Mouse (Mus musculus): ENCODE results near the gene Olfr530.

The Olfr530 gene

DNA sequence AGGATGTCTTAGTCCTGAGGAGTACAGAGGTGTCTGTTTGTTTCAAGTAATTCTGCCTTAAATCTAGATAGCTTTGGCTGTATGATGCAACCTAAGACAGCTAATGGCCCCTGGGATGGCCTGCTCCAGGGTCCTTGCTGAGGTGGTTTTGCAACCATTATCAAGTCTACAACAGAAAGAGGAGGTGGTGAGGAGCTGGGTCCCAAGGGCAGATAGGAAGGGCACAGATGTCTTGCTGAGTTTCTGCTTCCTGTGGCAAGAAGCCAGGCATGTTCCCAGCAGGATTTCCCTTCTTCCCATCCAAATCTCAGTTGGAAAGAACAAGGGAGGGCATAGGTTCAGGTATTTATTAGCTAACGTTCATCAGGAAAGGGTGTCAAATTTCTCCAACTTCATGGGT lies at the start of gene Olfr530:
TSS of gene Olfr530 (minus strand) at position 101 of the 400 bp plus-strand sequence.
- no peak for DNase-seq (ENCODE audit: low read depth, low spot score)

DNA sequence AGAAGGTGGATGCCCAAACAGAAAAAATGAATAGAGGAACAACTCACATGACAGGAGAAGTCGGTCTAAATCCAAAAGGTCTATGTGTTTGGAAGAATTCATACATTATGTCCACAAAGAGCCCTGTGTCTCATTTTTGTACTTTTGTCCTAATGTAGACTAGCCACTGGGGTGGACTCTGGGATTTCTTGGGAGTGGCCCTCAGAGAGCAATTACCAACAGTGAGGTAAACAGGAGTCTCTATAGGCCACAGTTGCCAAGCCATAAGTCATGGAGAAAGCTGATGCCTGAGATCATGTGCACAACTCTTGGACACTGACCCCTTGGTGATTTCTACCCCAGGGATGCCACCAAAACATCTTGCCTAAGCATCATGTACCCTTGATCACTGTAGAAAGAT lies 45.4 kb upstream of the Olfr530 start, which contains the start of gene Olfr532:
TSS of gene Olfr532 (minus strand) at position 101 of the 400 bp plus-strand sequence.
- no peak for DNase-seq (ENCODE audit: low read depth, low spot score)

DNA sequence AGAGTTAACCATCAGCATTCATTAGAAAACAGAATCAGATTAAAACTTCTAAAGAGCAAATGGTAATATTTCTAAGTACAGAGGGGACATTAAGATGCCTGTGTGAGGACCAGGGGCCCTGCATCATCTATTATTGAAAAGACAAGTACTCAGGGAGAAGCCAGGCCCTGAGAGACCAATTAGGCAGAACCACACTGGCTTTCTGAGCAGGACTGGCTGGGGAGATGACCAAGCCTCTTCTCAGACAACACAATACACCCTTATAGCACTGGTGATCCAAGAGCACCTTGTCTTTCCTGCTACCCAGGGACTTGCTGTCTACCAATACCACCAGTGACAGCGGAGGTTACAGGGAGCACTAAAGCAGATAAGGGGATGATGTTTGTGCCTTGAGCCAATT lies 26.7 kb upstream of the Olfr530 start, which contains the start of gene Olfr531:
TSS of gene Olfr531 (minus strand) at position 101 of the 400 bp plus-strand sequence.
- DNase-seq (ENCODE audit: low read depth, low spot score): no peak

DNA sequence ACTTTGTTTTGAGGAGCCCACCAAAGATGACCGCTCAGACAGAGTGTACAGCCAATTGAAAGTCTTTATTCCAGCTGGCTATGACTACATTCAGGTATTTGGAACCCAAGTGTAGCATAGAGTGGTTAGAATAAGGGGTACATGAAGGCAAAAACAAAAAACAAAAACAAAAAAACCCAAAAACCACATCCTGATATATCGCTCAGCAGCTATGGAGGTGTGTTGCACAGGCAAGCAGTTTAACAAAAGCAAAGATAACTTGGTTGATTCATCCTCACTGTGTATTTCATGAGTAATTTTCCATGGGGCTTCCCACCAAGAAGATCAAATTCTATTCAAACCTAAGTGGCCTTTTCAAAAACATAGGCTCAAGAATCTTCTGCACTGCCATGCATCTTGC lies 780 bp upstream of the Olfr530 start:
- peak; percentile 14 for DNase-seq (ENCODE audit: low read depth, low spot score)

DNA sequence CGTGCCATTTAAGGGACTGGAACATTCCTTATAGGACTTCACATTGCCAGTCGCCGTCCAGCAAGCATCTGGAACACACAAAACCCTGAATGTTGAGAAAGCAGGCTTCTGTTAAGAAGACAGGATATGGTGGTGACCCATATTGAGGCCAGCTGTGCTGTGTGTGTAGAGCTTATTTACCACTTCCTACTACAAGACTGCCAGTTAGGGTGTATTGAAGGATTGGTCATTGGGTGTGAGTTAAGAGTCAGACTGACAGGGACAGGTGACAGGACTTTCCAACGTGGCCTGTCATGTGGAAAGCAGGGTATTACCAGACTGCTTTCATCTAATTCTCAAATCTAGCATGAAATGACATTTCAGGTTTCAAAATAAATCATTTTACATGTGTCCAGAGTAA lies 1.8 kb downstream of the Olfr530 start:
- peak; percentile 38 for DNase-seq (ENCODE audit: low read depth, low spot score)

DNA sequence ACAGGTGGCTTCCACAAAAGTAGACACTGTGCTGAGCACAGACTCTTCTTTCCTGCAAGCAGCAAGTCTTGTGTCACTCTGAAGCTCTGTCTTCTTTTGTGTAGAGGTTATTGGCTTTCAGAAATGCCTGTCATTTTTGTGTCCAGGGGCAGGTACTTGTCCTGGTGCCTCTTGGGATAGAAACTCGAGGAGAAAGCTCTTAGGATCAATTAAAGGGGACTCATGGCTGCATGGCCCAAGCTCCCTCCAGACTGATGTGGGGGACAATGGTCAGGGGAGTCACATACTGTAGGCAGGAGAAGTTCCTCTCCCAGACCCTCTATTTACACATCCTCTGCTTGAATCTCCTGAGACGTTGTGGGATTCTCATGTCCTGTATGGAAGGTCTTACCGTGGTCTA lies 14.6 kb downstream of the Olfr530 start, which contains the start of gene Olfr60:
TSS of gene Olfr60 (minus strand) at position 101 of the 400 bp plus-strand sequence.
- no peak for DNase-seq (ENCODE audit: low read depth, low spot score)

DNA sequence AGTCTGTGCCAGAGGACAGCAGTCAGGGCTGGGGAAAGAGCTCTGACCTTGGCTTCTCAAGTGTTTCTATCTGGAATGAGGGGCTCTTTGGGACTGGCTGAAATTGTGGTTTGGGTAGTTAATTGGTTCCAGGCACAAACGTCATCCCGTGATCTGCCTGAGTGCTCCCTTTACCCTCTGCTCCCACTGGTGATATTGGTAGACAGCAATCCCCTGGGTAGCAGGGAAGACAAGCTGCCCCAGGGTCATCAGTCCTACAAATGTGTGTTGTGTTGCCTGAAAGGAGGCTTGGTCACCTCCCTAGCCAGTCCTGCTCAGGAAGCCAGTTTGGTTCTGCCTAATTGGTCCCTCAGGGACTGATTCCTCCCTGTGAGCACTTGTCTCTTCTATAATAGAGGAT lies 42.4 kb downstream of the Olfr530 start, which contains the start of gene Olfr527:
TSS of gene Olfr527 (plus strand) at position 301 of the 400 bp plus-strand sequence.
- no peak for DNase-seq (ENCODE audit: low read depth, low spot score)

DNA sequence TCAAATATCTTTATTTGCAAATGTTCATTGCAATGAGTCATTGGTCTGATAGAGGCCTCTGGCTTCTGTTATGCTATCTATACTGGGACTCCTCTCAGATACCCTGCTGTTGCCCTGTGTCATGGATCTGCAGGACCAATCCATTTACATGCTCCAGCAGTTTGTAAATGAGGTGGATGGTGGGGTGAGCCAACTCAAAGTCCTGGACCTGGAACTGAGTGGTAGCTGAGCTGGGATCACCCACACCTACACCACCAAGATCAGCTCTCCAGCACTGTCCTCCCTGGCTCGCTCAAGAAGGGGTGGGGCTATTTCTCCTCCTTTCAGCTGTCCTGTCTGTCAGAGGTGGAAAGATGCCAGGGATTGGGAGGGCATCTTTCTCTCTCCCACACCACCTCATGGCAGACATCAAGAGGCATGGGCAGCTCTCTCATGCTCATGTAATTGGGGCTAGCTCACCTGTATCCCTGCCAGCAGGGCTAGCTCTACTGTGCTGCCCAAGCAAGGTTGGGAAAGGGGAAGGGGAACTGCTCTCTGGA lies 46.3 kb downstream of the Olfr530 start:
- no peak for DNase-seq (ENCODE audit: low read depth, low spot score)

Measured in CD4-positive, CD25-positive, alpha-beta regulatory T cell, adult 2 months (primary cell).